Mouse (Mus musculus) ES-E14 (cell line): ENCODE measurements around the gene Rassf2.

ENCODE experiments used
- CHD2 ChIP-seq: IDR thresholded peaks from 2 replicates; pipeline ENCODE4 v1.6.1; 2014; ENCODE audit warnings: mild to moderate bottlenecking, low read depth, low read length, inconsistent platforms
- HCFC1 ChIP-seq: IDR thresholded peaks from 2 replicates; pipeline ENCODE4 v1.6.1; 2012; ENCODE audit warnings: low read length, inconsistent platforms, borderline replicate concordance; ENCODE audit not compliant: insufficient read depth
- MAFK ChIP-seq: IDR thresholded peaks from 2 replicates; pipeline ENCODE4 v1.6.1; 2014; ENCODE audit warnings: mild to moderate bottlenecking, low read depth, low read length, inconsistent platforms; ENCODE audit not compliant: insufficient read depth
- ZC3H11A ChIP-seq: IDR thresholded peaks from 2 replicates; pipeline ENCODE4 v1.6.1; 2012; ENCODE audit warnings: low read depth, mild to moderate bottlenecking, inconsistent platforms, low read length, borderline replicate concordance
- ZNF384 ChIP-seq: IDR thresholded peaks from 2 replicates; pipeline ENCODE4 v1.6.1; 2012; ENCODE audit warnings: low read depth, low read length, inconsistent platforms

DNA sequence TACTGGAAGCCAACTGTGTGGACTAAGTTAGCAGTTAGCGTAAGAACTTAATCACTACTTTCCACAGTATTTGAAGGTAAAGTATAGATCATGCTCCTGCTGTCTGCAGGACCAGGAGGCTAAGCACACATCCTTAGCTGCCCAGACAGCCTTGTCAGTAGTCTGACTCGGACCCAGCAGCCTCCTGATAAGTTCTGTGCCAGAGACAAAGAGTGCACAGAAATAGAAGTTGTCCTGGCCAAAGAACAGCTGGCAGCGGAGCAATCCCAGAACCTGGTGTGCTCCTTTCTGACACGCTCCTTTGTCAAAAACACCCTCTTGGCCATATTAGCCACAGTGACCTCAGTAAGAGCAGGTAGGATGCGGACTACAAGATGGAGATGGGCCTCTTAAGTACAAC is 49.1 kb upstream of the Rassf2 start:
- TF ChIP-seq CHD2 (no peak), ZC3H11A (no peak), MAFK (no peak), ZNF384 (no peak), HCFC1 (no peak)
